Mouse (Mus musculus) liver, embryonic 14.5 days (tissue): ENCODE data around the gene Tec.

Source experiments
- CTCF ChIP-seq: IDR thresholded peaks from 2 replicates; pipeline ENCODE4 v1.5.1; 2016; ENCODE audit warnings: antibody characterized with exemption, low read depth, control low read depth
- EP300 ChIP-seq: IDR thresholded peaks from 2 replicates; pipeline ENCODE4 v1.6.1; 2016; ENCODE audit warnings: antibody characterized with exemption, low read depth

- TF ChIP-seq CTCF (no peak), EP300 (no peak)
Measured at GRCm38 (mm10) chr5:72835656-72836055, 32.6 kb downstream of the Tec start.
